Mouse (Mus musculus): ENCODE data around the gene Smc4. TPM values are rescaled to one million over a fixed set of nuclear protein-coding genes. Genes with fewer than 3 reads are reported as not detected.
A peak's percentile ranks its signal among the peaks of the same experiment; 100 is the strongest.

Gene Smc4
- polyA plus RNA-seq (2015; fragmentation: Nextera tagmentation; extraction: Ambion mirVana) = 53.3 and 56.6 TPM in 2 replicates

DNA sequence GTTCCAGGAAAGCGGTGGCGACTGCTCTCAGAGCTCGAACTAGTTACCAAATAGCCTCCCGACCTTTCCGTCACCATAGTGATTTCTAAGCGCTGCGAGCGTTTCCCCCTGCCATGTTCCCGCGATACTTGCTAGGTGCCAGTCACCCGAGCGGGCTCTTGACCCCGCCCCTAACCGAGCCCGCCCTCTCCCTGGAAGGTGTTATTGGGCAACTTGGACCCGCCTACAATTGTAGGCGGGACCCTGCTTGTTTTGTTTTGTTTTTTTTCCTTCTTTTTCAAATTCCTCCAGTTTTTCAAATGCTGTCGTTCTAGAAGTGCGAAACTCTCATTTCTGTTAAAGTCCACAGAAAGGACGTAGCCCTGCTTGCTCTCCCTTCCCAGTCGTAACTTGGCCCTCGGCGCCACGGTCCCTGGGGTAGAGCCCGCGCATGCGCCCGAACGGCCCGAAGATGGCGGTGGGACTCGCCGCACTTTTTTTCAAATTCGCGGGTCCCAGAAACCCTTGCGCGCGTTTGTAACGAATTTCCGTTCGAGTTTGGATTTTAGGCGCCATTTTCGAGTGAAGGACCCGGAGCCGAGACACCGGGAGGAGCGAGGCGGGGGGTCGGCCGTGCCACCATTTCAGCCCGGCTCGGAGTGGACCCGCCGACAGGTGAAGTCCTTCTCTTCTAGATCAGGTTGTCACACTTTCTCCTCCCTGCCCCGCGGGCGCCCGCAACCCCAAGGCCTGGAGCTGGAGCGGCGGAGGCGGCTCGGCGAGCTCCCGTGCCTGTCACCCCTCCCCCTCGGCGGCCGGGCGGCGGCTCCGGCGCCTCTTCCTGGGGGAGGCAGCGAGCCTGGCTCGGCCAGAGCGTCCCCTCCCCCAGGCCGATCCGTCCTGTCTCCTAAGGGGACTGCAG is at the start of gene Smc4, which contains the start of gene Ift80:
TSS of gene Smc4 (plus strand) at position 302 of the 901 bp plus-strand sequence.
TSS of gene Ift80 (minus strand) at position 134 of the 901 bp plus-strand sequence.
- no peak for TF ChIP-seq CTCF (IDR thresholded peaks at IDR 0.05; ENCODE audit: low read depth)
- H3K4me2 ChIP-seq (replicated peaks; ENCODE audit: low read depth) = peak within 1 kb of the TSS; percentile 85
- WGBS = under 1% methylated on average over 74 of the region's 76 CpGs

DNA sequence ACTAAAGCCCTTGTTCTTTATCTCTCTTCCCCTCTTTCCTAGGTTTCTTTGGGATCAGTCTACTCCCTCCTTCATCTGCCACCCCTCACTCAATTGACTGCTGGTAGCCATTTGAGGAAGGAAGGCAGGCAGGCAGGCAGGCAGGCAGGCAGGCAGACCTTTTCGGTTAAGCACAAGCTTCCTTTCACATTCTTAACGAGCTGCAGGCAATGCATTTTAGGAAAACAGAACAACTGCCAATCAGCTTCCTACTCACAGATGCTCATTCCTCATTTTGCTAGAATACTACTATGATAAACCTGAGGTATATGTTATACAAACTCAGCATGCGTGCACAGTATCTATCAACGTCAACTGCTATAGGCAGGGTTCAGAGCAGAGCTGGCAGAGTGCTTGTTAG is 48.1 kb upstream of the Smc4 start:
- H3K4me1 ChIP-seq (replicated peaks; ENCODE audit: control insufficient read depth, insufficient read depth, low read length) = no peaks in the 10 kb centered on the region
- no peak overlapping the region for H3K4me3 ChIP-seq (ENCODE audit: low read depth, low read length)
- no peaks in the 10 kb centered on the region for H3K9me3 ChIP-seq (ENCODE audit: control insufficient read depth)
- H3K9ac ChIP-seq (ENCODE audit: low read depth, low read length) = no peak overlapping the region
- H3K4me2 ChIP-seq (replicated peaks; ENCODE audit: low read depth) = no peak overlapping the region
- no peaks in the 10 kb centered on the region for H3K27me3 ChIP-seq (replicated peaks; ENCODE audit: control insufficient read depth, insufficient read depth, low read length)
- TF ChIP-seq CTCF (IDR thresholded peaks at IDR 0.05; ENCODE audit: low read depth) = no peak
- no peak for ATAC-seq
- WGBS = 67% methylated on average over 4 of the region's 4 CpGs
- peaks cover 5% of the 10 kb centered on the region; the same call in 1 of the 2 replicates for H3K36me3 ChIP-seq (ENCODE audit: control insufficient read depth, insufficient read depth)
- no peak overlapping the region for H3K27ac ChIP-seq (ENCODE audit: low read depth, low read length)

More for the DNA sequence above, at the start of gene Smc4, which contains the start of gene Ift80:
- Histone ChIP-seq H3K9me3 (ENCODE audit: control insufficient read depth) (no peaks in the 10 kb centered on the region), H3K9ac (ENCODE audit: low read depth, low read length) (peak within 1 kb of the TSS; percentile 84), H3K27ac (ENCODE audit: low read depth, low read length) (peak within 1 kb of the TSS; percentile 88), H3K27me3 (replicated peaks; ENCODE audit: control insufficient read depth, insufficient read depth, low read length) (no peaks in the 10 kb centered on the region), H3K4me3 (ENCODE audit: low read depth, low read length) (peak within 1 kb of the TSS; percentile 98), H3K36me3 (ENCODE audit: control insufficient read depth, insufficient read depth) (no peaks in the 10 kb centered on the region), H3K4me1 (replicated peaks; ENCODE audit: control insufficient read depth, insufficient read depth, low read length) (no peaks in the 10 kb centered on the region; the same call in 1 of the 2 replicates)
- ATAC-seq = peak; percentile 95

- H3K27me3 ChIP-seq (replicated peaks; ENCODE audit: control insufficient read depth, insufficient read depth, low read length) = no peaks in the 10 kb centered on the region
- 94% methylated on average over 3 of the region's 3 CpGs for WGBS
Observed at GRCm38 (mm10) chr3:68957413-68957812, 47.1 kb upstream of the Smc4 start.

DNA sequence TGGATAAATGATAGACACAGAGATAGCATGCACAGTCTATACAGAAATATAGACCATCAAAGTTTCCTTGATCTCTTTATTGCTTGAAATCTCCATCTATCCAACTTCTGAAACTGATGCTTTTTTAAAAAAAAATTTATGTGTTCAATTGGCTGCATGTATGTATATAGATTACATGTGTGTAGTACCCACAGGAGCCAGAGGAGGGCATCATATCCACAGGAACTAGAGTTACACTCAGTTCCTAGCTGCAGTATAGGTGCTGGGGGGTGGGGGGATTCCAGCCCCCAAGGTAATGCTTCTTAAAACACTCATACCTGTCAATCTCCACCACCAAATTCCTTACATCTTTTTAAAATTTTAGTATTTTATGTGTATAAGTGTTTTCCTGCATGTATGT is 39.9 kb upstream of the Smc4 start:
- peak; percentile 58 for TF ChIP-seq CTCF (IDR thresholded peaks at IDR 0.05; ENCODE audit: low read depth)
- no peaks in the 10 kb centered on the region for H3K4me1 ChIP-seq (replicated peaks; ENCODE audit: control insufficient read depth, insufficient read depth, low read length)
- no peak overlapping the region for H3K4me3 ChIP-seq (ENCODE audit: low read depth, low read length)
- H3K9me3 ChIP-seq (ENCODE audit: control insufficient read depth) = 0 out of 2 replicates have a peak, but pooled peaks cover 3% of the 10 kb centered on the region
- ATAC-seq = no peak
- peaks cover 15% of the 10 kb centered on the region; the same call in 1 of the 2 replicates for H3K36me3 ChIP-seq (ENCODE audit: control insufficient read depth, insufficient read depth)
- H3K27ac ChIP-seq (ENCODE audit: low read depth, low read length) = no peak overlapping the region
- H3K4me2 ChIP-seq (replicated peaks; ENCODE audit: low read depth) = no peak overlapping the region
- no peaks in the 10 kb centered on the region for H3K27me3 ChIP-seq (replicated peaks; ENCODE audit: control insufficient read depth, insufficient read depth, low read length)
- no peak overlapping the region for H3K9ac ChIP-seq (ENCODE audit: low read depth, low read length)

More at GRCm38 (mm10) chr3:68957413-68957812, 47.1 kb upstream of the Smc4 start:
- no peak overlapping the region for H3K4me2 ChIP-seq (replicated peaks; ENCODE audit: low read depth)
- no peaks in the 10 kb centered on the region for H3K4me1 ChIP-seq (replicated peaks; ENCODE audit: control insufficient read depth, insufficient read depth, low read length)
- TF ChIP-seq CTCF (IDR thresholded peaks at IDR 0.05; ENCODE audit: low read depth) = no peak
- ATAC-seq = no peak
- no peak overlapping the region for H3K27ac ChIP-seq (ENCODE audit: low read depth, low read length)
- no peaks in the 10 kb centered on the region for H3K9me3 ChIP-seq (ENCODE audit: control insufficient read depth)
- peaks cover 5% of the 10 kb centered on the region; the same call in 1 of the 2 replicates for H3K36me3 ChIP-seq (ENCODE audit: control insufficient read depth, insufficient read depth)
- no peak overlapping the region for H3K4me3 ChIP-seq (ENCODE audit: low read depth, low read length)
- no peak overlapping the region for H3K9ac ChIP-seq (ENCODE audit: low read depth, low read length)

- H3K9me3 ChIP-seq (ENCODE audit: control insufficient read depth) = 0 out of 2 replicates have a peak, but pooled peaks cover 3% of the 10 kb centered on the region
- no peak for TF ChIP-seq CTCF (IDR thresholded peaks at IDR 0.05; ENCODE audit: low read depth)
- no peaks in the 10 kb centered on the region for H3K4me1 ChIP-seq (replicated peaks; ENCODE audit: control insufficient read depth, insufficient read depth, low read length)
- WGBS = 97% methylated on average over 6 of the region's 6 CpGs
- H3K36me3 ChIP-seq (ENCODE audit: control insufficient read depth, insufficient read depth) = peaks cover 10% of the 10 kb centered on the region; the same call in 1 of the 2 replicates
- no peak for ATAC-seq
- H3K4me2 ChIP-seq (replicated peaks; ENCODE audit: low read depth) = no peak overlapping the region
- no peaks in the 10 kb centered on the region for H3K27me3 ChIP-seq (replicated peaks; ENCODE audit: control insufficient read depth, insufficient read depth, low read length)
- no peak overlapping the region for H3K4me3 ChIP-seq (ENCODE audit: low read depth, low read length)
- H3K27ac ChIP-seq (ENCODE audit: low read depth, low read length) = no peak overlapping the region; the same call in 1 of the 2 replicates
- H3K9ac ChIP-seq (ENCODE audit: low read depth, low read length) = no peak overlapping the region
Observed at GRCm38 (mm10) chr3:68966527-68967285, 37.8 kb upstream of the Smc4 start.

- no peaks in the 10 kb centered on the region for H3K4me1 ChIP-seq (replicated peaks; ENCODE audit: control insufficient read depth, insufficient read depth, low read length)
- H3K27me3 ChIP-seq (replicated peaks; ENCODE audit: control insufficient read depth, insufficient read depth, low read length) = no peaks in the 10 kb centered on the region
- H3K4me3 ChIP-seq (ENCODE audit: low read depth, low read length) = no peak overlapping the region
- H3K9ac ChIP-seq (ENCODE audit: low read depth, low read length) = no peak overlapping the region
- 41% methylated on average over 6 of the region's 6 CpGs for WGBS
- no peak for TF ChIP-seq CTCF (IDR thresholded peaks at IDR 0.05; ENCODE audit: low read depth)
- 0 out of 2 replicates have a peak, but pooled peaks cover 3% of the 10 kb centered on the region for H3K9me3 ChIP-seq (ENCODE audit: control insufficient read depth)
- no peak overlapping the region for H3K27ac ChIP-seq (ENCODE audit: low read depth, low read length)
- no peak overlapping the region for H3K4me2 ChIP-seq (replicated peaks; ENCODE audit: low read depth)
- H3K36me3 ChIP-seq (ENCODE audit: control insufficient read depth, insufficient read depth) = peaks cover 10% of the 10 kb centered on the region; the same call in 1 of the 2 replicates
- ATAC-seq = no peak
Observed at GRCm38 (mm10) chr3:68967404-68967803, 37.1 kb upstream of the Smc4 start.

All from intestine, postnatal 0 days (tissue).